Mouse (Mus musculus): Measurements from ENCODE around the gene Aadat. TPM values are rescaled to one million over a fixed set of nuclear protein-coding genes. Genes with fewer than 3 reads are reported as not detected.
A peak's percentile ranks its signal among the peaks of the same experiment; 100 is the strongest.
"Not testable (repeated sequence)": the region's sequence is repeated elsewhere in the genome, so short reads cannot be mapped to it uniquely, and the experiment has no call there.

Gene Aadat
- polyA plus RNA-seq, 1 experiment from 2014 or later, result 2.7 TPM

DNA sequence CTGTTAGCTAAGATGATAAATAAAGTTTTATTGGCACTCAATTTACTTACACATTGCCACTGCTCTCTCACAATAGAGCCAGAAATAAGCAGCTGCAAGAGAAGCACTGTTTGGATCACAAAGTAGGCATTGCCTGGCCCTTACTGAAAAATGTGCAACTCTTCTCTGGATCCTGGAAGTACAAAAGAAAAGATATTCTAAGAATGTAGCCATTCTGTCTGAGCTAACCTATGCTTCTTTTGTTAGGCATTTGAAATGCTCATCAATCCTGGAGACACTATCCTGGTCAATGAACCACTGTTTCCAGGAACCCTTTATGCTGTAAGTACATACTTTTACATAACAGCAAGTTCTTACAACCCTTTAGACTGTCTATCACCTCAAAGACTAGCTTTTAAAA, 12.6 kb downstream of the Aadat start:
- Histone ChIP-seq H3K4me2 (ENCODE audit: low read depth, severe bottlenecking) (no peak overlapping the region), H3K36me3 (ENCODE audit: control insufficient read depth, insufficient read depth, low read length) (no peaks in the 10 kb centered on the region), H3K27me3 (ENCODE audit: control insufficient read depth, insufficient read depth, low read length) (no peaks in the 10 kb centered on the region), H3K4me3 (ENCODE audit: low read depth, low read length) (no peak overlapping the region), H3K4me1 (ENCODE audit: control insufficient read depth, insufficient read depth, low read length) (no peaks in the 10 kb centered on the region), H3K9ac (ENCODE audit: low read length) (no peak overlapping the region), H3K27ac (replicated peaks; ENCODE audit: low read depth, low read length) (no peak overlapping the region), H3K9me3 (ENCODE audit: control insufficient read depth, low read length) (no peaks in the 10 kb centered on the region)
- DNase-seq (ENCODE audit: low spot score) (no peak), ATAC-seq (ENCODE audit: insufficient number of reproducible peaks, low FRiP score, low TSS enrichment, low read depth) (no peak)

DNA sequence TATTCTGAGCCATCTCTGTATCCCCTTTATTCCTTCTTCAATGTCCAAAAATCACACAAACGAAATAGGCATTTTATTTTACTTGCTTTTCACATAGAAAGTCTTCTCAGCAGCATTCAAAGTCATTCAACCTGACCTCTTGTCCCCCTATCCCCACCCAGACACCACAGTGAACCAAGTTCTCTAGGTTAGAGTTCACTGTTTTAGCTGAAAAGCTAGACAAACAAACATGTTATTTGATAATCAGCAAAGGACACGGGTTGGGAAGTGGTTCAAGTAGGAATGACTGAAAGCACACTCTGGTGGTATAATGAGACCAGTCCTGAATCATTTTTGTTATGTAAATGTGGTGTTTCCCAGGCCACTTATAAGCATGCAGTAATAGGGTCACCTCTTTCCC, 29.2 kb downstream of the Aadat start:
- H3K4me3 ChIP-seq (ENCODE audit: low read depth, low read length), result no peak overlapping the region
- no peaks in the 10 kb centered on the region for H3K4me1 ChIP-seq (ENCODE audit: control insufficient read depth, insufficient read depth, low read length)
- no peak overlapping the region for H3K9ac ChIP-seq (ENCODE audit: low read length)
- DNase-seq (ENCODE audit: low spot score) (no peak), ATAC-seq (ENCODE audit: insufficient number of reproducible peaks, low FRiP score, low TSS enrichment, low read depth) (no peak)
- no peaks in the 10 kb centered on the region for H3K36me3 ChIP-seq (ENCODE audit: control insufficient read depth, insufficient read depth, low read length)
- H3K27ac ChIP-seq (replicated peaks; ENCODE audit: low read depth, low read length), result no peak overlapping the region
- WGBS, result 75% methylated on average over 2 of the region's 2 CpGs
- no peaks in the 10 kb centered on the region for H3K27me3 ChIP-seq (ENCODE audit: control insufficient read depth, insufficient read depth, low read length)
- no peaks in the 10 kb centered on the region for H3K9me3 ChIP-seq (ENCODE audit: control insufficient read depth, low read length)
- H3K4me2 ChIP-seq (ENCODE audit: low read depth, severe bottlenecking), result no peak overlapping the region

DNA sequence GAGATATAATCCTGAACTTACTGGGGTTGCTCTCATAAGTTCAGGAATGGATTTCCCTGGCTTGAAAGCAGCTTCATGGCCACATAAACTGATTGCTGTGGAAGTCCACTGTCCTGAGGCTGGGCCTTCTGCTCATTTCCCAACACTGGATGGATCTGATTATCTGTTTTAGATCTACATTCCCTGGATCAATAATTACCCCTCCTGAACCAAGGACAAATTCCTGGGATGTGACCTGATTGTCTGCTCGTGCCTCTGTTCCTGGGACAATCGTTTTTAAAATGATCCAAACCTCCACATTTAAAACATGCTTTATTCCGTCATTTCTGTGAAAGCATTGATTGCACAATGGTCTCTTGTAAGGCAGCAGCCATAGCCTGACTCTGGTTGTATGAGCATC, 61.1 kb downstream of the Aadat start:
- no peak overlapping the region for H3K4me2 ChIP-seq (ENCODE audit: low read depth, severe bottlenecking)
- DNase-seq (ENCODE audit: low spot score) (no peak), ATAC-seq (ENCODE audit: insufficient number of reproducible peaks, low FRiP score, low TSS enrichment, low read depth) (no peak)
- H3K4me3 ChIP-seq (ENCODE audit: low read depth, low read length), result no peak overlapping the region
- H3K4me1 ChIP-seq (ENCODE audit: control insufficient read depth, insufficient read depth, low read length), result no peaks in the 10 kb centered on the region
- 80% methylated on average over 3 of the region's 3 CpGs for WGBS
- H3K9me3 ChIP-seq (ENCODE audit: control insufficient read depth, low read length), result no peaks in the 10 kb centered on the region
- no peak overlapping the region for H3K27ac ChIP-seq (replicated peaks; ENCODE audit: low read depth, low read length)
- H3K9ac ChIP-seq (ENCODE audit: low read length), result no peak overlapping the region
- H3K36me3 ChIP-seq (ENCODE audit: control insufficient read depth, insufficient read depth, low read length), result no peaks in the 10 kb centered on the region
- no peaks in the 10 kb centered on the region for H3K27me3 ChIP-seq (ENCODE audit: control insufficient read depth, insufficient read depth, low read length)

DNA sequence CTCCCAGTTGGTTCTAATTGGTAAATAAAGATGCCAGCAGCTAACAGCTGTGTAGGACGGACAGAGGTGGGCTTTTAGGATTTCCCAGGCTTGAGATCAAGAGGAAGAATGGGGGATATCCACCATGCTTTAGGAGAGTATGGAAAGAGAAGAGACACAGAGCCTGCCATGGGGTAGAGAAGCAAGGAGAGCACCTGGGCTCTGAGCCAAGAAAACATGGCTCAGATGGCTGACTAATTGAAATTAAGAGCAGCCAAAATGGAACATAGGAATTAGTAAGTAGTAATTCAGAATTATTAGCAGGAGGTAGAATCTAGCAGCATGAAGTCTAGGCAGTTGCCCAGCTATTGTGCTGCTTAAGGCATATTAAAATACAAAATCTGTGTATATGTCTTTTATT, 71.5 kb downstream of the Aadat start:
- DNase-seq (ENCODE audit: low spot score) (no peak), ATAC-seq (ENCODE audit: insufficient number of reproducible peaks, low FRiP score, low TSS enrichment, low read depth) (no peak)
- Histone ChIP-seq H3K9me3 (ENCODE audit: control insufficient read depth, low read length) (no peaks in the 10 kb centered on the region), H3K4me3 (ENCODE audit: low read depth, low read length) (no peak overlapping the region), H3K27me3 (ENCODE audit: control insufficient read depth, insufficient read depth, low read length) (no peaks in the 10 kb centered on the region), H3K9ac (ENCODE audit: low read length) (no peak overlapping the region), H3K4me1 (ENCODE audit: control insufficient read depth, insufficient read depth, low read length) (no peaks in the 10 kb centered on the region), H3K27ac (replicated peaks; ENCODE audit: low read depth, low read length) (no peak overlapping the region), H3K4me2 (ENCODE audit: low read depth, severe bottlenecking) (no peak overlapping the region), H3K36me3 (ENCODE audit: control insufficient read depth, insufficient read depth, low read length) (no peaks in the 10 kb centered on the region)
- WGBS, result 45% methylated on average over 1 of the region's 1 CpGs

DNA sequence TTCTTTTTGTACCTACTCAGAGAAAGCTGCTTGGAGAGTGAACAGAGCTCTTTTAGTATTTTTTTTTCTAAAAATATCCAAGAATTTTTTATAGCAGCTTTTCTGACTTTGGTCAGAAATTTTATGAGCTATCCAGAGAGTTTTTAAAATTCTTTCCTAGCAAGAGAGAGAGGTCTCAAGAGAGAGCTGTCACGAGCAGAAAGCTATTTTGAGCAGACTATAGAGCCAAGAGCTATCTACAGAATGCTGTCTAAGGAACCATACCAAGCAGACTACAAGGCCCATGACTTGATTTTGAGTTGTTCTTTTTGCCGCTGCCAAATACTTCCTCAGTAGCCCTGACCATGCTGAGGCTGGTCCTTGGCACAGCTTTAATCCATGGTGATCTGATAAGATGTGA, 77.6 kb downstream of the Aadat start:
- H3K36me3 ChIP-seq (ENCODE audit: control insufficient read depth, insufficient read depth, low read length), result no peaks in the 10 kb centered on the region
- no peaks in the 10 kb centered on the region for H3K4me1 ChIP-seq (ENCODE audit: control insufficient read depth, insufficient read depth, low read length)
- H3K4me2 ChIP-seq (ENCODE audit: low read depth, severe bottlenecking), result no peak overlapping the region
- no peak overlapping the region for H3K27ac ChIP-seq (replicated peaks; ENCODE audit: low read depth, low read length)
- H3K27me3 ChIP-seq (ENCODE audit: control insufficient read depth, insufficient read depth, low read length), result no peaks in the 10 kb centered on the region
- H3K9me3 ChIP-seq (ENCODE audit: control insufficient read depth, low read length), result no peaks in the 10 kb centered on the region
- 87% methylated on average over 2 of the region's 2 CpGs for WGBS
- no peak for DNase-seq (ENCODE audit: low spot score)
- H3K4me3 ChIP-seq (ENCODE audit: low read depth, low read length), result no peak overlapping the region
- no peak overlapping the region for H3K9ac ChIP-seq (ENCODE audit: low read length)
- no peak for ATAC-seq (ENCODE audit: insufficient number of reproducible peaks, low FRiP score, low TSS enrichment, low read depth)

DNA sequence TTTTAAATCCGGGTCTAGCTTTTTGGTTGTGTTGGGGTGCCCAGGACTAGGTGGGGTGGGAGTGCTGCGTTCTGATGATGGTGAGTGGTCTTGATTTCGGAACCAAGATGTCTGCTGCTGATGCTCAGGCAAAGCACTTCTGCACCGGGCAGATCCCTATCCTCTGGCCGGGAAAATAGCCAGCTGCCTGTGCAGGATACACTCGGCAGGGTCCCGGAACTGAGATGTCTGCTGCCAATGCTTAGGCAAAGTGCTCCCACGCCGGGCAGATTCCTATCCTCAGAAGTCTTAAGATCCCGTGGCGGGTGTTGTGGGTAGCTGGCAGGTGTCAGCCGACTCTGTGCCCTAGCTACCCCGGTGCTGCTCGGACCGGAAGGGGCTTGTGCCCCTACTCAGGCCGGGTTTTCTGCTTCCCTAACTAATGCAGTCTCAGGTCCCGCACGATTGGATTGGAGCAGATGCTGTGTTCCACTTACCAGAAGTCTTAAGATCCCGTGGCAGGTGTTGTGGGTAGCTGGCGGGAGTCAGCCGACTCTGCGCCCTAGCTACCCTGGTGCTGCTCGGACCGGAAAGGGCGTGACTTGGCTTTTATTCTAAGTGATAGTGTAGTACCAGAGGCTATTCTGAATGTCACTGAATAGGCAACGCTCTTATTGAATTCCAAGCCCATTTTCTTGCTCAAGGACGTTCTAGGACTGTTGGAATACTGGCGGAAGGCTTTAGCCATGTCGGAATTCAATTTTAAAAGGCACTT, 85.8 kb downstream of the Aadat start:
- not testable (repeated sequence) for ATAC-seq (ENCODE audit: insufficient number of reproducible peaks, low FRiP score, low TSS enrichment, low read depth); DNase-seq (ENCODE audit: low spot score); H3K36me3 ChIP-seq (ENCODE audit: control insufficient read depth, insufficient read depth, low read length); H3K9ac ChIP-seq (ENCODE audit: low read length); H3K4me2 ChIP-seq (ENCODE audit: low read depth, severe bottlenecking); H3K4me3 ChIP-seq (ENCODE audit: low read depth, low read length); H3K27me3 ChIP-seq (ENCODE audit: control insufficient read depth, insufficient read depth, low read length); H3K4me1 ChIP-seq (ENCODE audit: control insufficient read depth, insufficient read depth, low read length); H3K9me3 ChIP-seq (ENCODE audit: control insufficient read depth, low read length); H3K27ac ChIP-seq (replicated peaks; ENCODE audit: low read depth, low read length)
- WGBS, result 87% methylated on average over 29 of the region's 29 CpGs

DNA sequence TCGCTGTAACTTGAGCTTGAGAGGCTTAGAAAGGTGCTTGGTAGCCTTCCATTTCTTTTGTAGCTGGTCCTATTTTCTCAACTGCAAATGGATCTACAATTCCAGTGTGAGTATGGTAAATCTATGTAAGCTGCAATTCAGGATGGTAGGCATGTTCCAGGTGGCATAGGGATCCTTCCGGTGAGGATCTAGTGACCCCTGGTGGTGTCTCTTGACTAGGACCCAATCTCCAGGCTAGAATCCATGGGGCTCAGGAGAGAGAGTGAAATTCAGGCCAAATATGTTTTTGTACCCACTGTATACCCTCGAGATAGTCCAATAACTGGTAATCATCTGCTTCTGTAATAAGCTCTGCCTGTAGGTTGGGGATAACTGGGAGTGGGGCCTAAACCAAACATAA, 89.0 kb downstream of the Aadat start:
- DNase-seq (ENCODE audit: low spot score) (peak; percentile 26), ATAC-seq (ENCODE audit: insufficient number of reproducible peaks, low FRiP score, low TSS enrichment, low read depth) (no peak)
- no peaks in the 10 kb centered on the region for H3K27me3 ChIP-seq (ENCODE audit: control insufficient read depth, insufficient read depth, low read length)
- WGBS, result 61% methylated on average over 3 of the region's 3 CpGs
- H3K4me1 ChIP-seq (ENCODE audit: control insufficient read depth, insufficient read depth, low read length), result no peaks in the 10 kb centered on the region
- no peaks in the 10 kb centered on the region for H3K9me3 ChIP-seq (ENCODE audit: control insufficient read depth, low read length)
- no peak overlapping the region for H3K4me2 ChIP-seq (ENCODE audit: low read depth, severe bottlenecking)
- no peak overlapping the region for H3K27ac ChIP-seq (replicated peaks; ENCODE audit: low read depth, low read length)
- H3K9ac ChIP-seq (ENCODE audit: low read length), result no peak overlapping the region
- no peaks in the 10 kb centered on the region for H3K36me3 ChIP-seq (ENCODE audit: control insufficient read depth, insufficient read depth, low read length)
- H3K4me3 ChIP-seq (ENCODE audit: low read depth, low read length), result no peak overlapping the region

Measured in limb, embryonic 11.5 days (tissue).